Mouse (Mus musculus): ENCODE measurements at regions not wholly inside any gene's neighbourhood (a gene's known extent, or its start where the extent isn't known, plus 50 kb on each side); places are given as distances from the start of the nearest gene placed in this dataset.
A peak's percentile ranks its signal among the peaks of the same experiment; 100 is the strongest.

DNA sequence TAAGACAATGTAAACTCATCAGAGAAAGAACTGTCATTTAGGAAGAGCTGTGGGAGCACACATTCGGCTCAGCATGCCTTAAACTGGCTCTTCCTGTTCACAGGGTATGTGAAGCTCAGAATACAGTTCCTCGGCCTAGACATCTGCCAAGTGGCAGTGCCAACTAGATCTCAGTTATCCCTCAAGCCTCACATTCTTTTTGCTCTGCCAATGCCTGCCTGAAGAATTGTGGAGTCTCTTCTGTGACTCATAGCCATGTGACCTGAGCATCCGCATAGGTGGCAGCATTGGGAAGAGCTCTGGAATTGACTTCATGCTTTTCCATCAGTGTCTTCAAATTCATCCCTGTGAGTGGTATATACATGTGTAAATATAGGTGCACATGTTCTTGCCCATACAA lies 59.7 kb downstream of the Prlhr start:
- Histone ChIP-seq H3K4me2 (no peak overlapping the region), H3K9ac (no peak overlapping the region), H3K27ac (ENCODE audit: poor library complexity, severe bottlenecking) (no peak overlapping the region), H3K9me3 (replicated peaks) (no peaks in the 10 kb centered on the region), H3K4me1 (replicated peaks) (no peaks in the 10 kb centered on the region), H3K4me3 (no peak overlapping the region), H3K27me3 (replicated peaks) (no peaks in the 10 kb centered on the region), H3K36me3 (no peaks in the 10 kb centered on the region)
- 81% methylated on average over 3 of the region's 3 CpGs for WGBS
- ATAC-seq (ENCODE audit: insufficient number of reproducible peaks, low FRiP score) = no peak

DNA sequence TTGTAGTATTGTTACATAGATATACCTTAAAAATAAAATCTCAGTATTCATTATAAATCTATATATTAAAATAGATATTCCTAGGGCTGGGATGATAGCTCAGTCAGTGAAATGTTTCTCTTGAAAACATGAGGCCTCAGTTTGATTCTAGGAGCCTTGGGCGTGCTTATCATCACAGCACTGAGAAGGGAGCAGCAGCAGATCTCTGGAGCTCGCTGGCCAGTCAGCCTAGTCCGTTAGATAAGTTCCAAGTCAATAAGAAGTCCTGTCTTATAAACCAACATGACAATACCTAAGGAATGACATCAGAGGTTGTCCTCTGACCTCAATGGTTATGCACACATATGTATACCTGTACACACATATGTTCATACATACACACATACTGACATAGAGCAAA lies 68.7 kb downstream of the Prlhr start:
- Histone ChIP-seq H3K36me3 (no peaks in the 10 kb centered on the region), H3K9ac (no peak overlapping the region), H3K4me3 (no peak overlapping the region), H3K4me1 (replicated peaks) (no peaks in the 10 kb centered on the region), H3K27me3 (replicated peaks) (no peaks in the 10 kb centered on the region), H3K9me3 (replicated peaks) (no peaks in the 10 kb centered on the region), H3K4me2 (no peak overlapping the region), H3K27ac (ENCODE audit: poor library complexity, severe bottlenecking) (no peak overlapping the region)
- ATAC-seq (ENCODE audit: insufficient number of reproducible peaks, low FRiP score) = no peak
- WGBS = 50% methylated on average over 3 of the region's 3 CpGs

GRCm38 (mm10) chr19:60397666-60398065 lies 70.4 kb downstream of the Prlhr start:
- H3K4me3 ChIP-seq = no peak overlapping the region
- 70% methylated on average over 1 of the region's 1 CpGs for WGBS
- H3K36me3 ChIP-seq = no peaks in the 10 kb centered on the region
- no peak for ATAC-seq (ENCODE audit: insufficient number of reproducible peaks, low FRiP score)
- no peaks in the 10 kb centered on the region for H3K27me3 ChIP-seq (replicated peaks)
- no peak overlapping the region for H3K9ac ChIP-seq
- H3K4me2 ChIP-seq = no peak overlapping the region
- H3K27ac ChIP-seq (ENCODE audit: poor library complexity, severe bottlenecking) = no peak overlapping the region
- H3K4me1 ChIP-seq (replicated peaks) = no peaks in the 10 kb centered on the region
- no peaks in the 10 kb centered on the region for H3K9me3 ChIP-seq (replicated peaks)

- Histone ChIP-seq H3K9me3 (replicated peaks) (no peaks in the 10 kb centered on the region), H3K4me1 (replicated peaks) (no peaks in the 10 kb centered on the region), H3K27ac (ENCODE audit: poor library complexity, severe bottlenecking) (no peak overlapping the region), H3K27me3 (replicated peaks) (no peaks in the 10 kb centered on the region), H3K4me3 (no peak overlapping the region), H3K9ac (no peak overlapping the region), H3K36me3 (no peaks in the 10 kb centered on the region), H3K4me2 (no peak overlapping the region)
- ATAC-seq (ENCODE audit: insufficient number of reproducible peaks, low FRiP score) = no peak
- WGBS = 82% methylated on average over 5 of the region's 5 CpGs
Measured at GRCm38 (mm10) chr19:60396604-60397003, 71.5 kb downstream of the Prlhr start.

- ATAC-seq (ENCODE audit: insufficient number of reproducible peaks, low FRiP score) = peak; percentile 95
- H3K4me3 ChIP-seq = no peak overlapping the region
- no peaks in the 10 kb centered on the region for H3K36me3 ChIP-seq
- no peaks in the 10 kb centered on the region; the same call in 1 of the 2 replicates for H3K27me3 ChIP-seq (replicated peaks)
- no peak overlapping the region for H3K27ac ChIP-seq (ENCODE audit: poor library complexity, severe bottlenecking)
- 0 out of 2 replicates have a peak, but pooled peaks cover 2% of the 10 kb centered on the region for H3K4me1 ChIP-seq (replicated peaks)
- H3K4me2 ChIP-seq = no peak overlapping the region
- no peaks in the 10 kb centered on the region for H3K9me3 ChIP-seq (replicated peaks)
- no peak overlapping the region for H3K9ac ChIP-seq
- WGBS = 40% methylated on average over 3 of the region's 3 CpGs
Measured at GRCm38 (mm10) chr19:60386563-60387241, 81.4 kb downstream of the Prlhr start.

GRCm38 (mm10) chr19:60384721-60385120 lies 83.4 kb downstream of the Prlhr start:
- H3K4me1 ChIP-seq (replicated peaks) = 0 out of 2 replicates have a peak, but pooled peaks cover 2% of the 10 kb centered on the region
- 54% methylated on average over 5 of the region's 5 CpGs for WGBS
- H3K9me3 ChIP-seq (replicated peaks) = no peaks in the 10 kb centered on the region
- H3K4me2 ChIP-seq = no peak overlapping the region
- H3K4me3 ChIP-seq = no peak overlapping the region
- no peak for ATAC-seq (ENCODE audit: insufficient number of reproducible peaks, low FRiP score)
- no peaks in the 10 kb centered on the region; the same call in 1 of the 2 replicates for H3K27me3 ChIP-seq (replicated peaks)
- no peak overlapping the region for H3K9ac ChIP-seq
- H3K27ac ChIP-seq (ENCODE audit: poor library complexity, severe bottlenecking) = no peak overlapping the region
- H3K36me3 ChIP-seq = no peaks in the 10 kb centered on the region

GRCm38 (mm10) chr19:60382661-60383060 lies 85.4 kb downstream of the Prlhr start:
- ATAC-seq (ENCODE audit: insufficient number of reproducible peaks, low FRiP score) = no peak
- Histone ChIP-seq H3K27ac (ENCODE audit: poor library complexity, severe bottlenecking) (no peak overlapping the region), H3K27me3 (replicated peaks) (no peaks in the 10 kb centered on the region; the same call in 1 of the 2 replicates), H3K4me3 (no peak overlapping the region), H3K4me2 (no peak overlapping the region), H3K9me3 (replicated peaks) (no peaks in the 10 kb centered on the region), H3K36me3 (no peaks in the 10 kb centered on the region), H3K9ac (no peak overlapping the region), H3K4me1 (replicated peaks) (0 out of 2 replicates have a peak, but pooled peaks cover 2% of the 10 kb centered on the region)

GRCm38 (mm10) chr19:60379030-60379605 lies 89.0 kb downstream of the Prlhr start:
- Histone ChIP-seq H3K27me3 (replicated peaks) (no peaks in the 10 kb centered on the region; the same call in 1 of the 2 replicates), H3K9ac (no peak overlapping the region), H3K4me2 (no peak overlapping the region), H3K4me1 (replicated peaks) (0 out of 2 replicates have a peak, but pooled peaks cover 2% of the 10 kb centered on the region), H3K9me3 (replicated peaks) (no peaks in the 10 kb centered on the region), H3K36me3 (no peaks in the 10 kb centered on the region), H3K27ac (ENCODE audit: poor library complexity, severe bottlenecking) (no peak overlapping the region), H3K4me3 (no peak overlapping the region)
- ATAC-seq (ENCODE audit: insufficient number of reproducible peaks, low FRiP score) = no peak
- WGBS = 65% methylated on average over 2 of the region's 2 CpGs

DNA sequence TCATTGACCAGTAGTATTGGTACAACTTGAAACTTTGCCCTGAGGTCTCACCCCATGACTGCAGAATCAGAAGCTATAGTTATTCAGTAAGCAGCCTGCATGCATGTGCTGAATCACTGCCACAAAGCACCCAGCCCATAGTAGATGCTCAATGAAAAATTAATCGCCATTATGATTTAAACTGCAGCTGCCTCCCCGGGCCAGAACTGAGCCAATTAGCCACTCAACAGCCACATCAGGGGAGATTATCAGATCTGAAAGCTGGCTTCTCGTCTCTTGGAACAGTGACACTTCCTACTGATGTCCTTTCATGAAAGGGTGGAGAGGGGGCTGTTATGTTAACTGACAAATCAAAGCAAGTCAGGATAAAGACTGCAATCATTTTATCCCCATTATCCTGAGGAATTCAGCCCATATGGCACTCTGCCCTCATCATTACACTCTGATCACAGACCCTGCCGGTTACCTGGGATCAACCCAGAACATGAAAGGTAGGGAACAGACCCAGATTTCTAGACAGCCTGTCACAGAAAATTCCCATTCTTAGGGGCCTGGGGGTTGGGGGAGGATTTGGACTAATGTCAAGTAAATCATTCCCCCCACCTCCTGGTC lies 104.0 kb downstream of the Prlhr start:
- Histone ChIP-seq H3K36me3 (no peaks in the 10 kb centered on the region), H3K4me3 (no peak overlapping the region), H3K27ac (ENCODE audit: poor library complexity, severe bottlenecking) (no peak overlapping the region), H3K4me2 (no peak overlapping the region), H3K4me1 (replicated peaks) (no peaks in the 10 kb centered on the region), H3K9me3 (replicated peaks) (no peaks in the 10 kb centered on the region), H3K27me3 (replicated peaks) (no peaks in the 10 kb centered on the region), H3K9ac (no peak overlapping the region)
- no peak for ATAC-seq (ENCODE audit: insufficient number of reproducible peaks, low FRiP score)
- WGBS = 51% methylated on average over 4 of the region's 4 CpGs

DNA sequence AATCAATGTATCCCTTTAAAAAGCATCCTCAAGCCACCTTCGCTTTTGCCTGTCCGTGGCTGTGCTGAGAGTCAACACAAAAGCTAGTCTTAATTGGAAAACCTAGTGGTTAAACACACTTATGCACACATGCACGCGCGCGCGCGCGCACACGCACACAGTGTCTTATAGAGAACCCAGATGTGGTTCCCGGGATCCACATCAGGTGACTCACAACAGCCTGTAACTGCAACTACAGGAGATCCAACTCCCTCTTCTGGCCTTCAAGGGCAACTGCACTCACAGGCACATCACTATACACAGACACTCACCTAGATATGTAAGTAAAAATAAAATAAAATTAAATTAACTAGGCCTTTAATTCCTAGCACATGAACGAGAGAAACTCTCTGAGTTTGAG lies 118.4 kb upstream of the Fam204a start:
- H3K4me1 ChIP-seq (replicated peaks) = no peaks in the 10 kb centered on the region
- ATAC-seq (ENCODE audit: insufficient number of reproducible peaks, low FRiP score) = no peak
- 92% methylated on average over 12 of the region's 12 CpGs for WGBS

GRCm38 (mm10) chr19:60341485-60341884 lies 115.0 kb upstream of the Fam204a start:
- no peaks in the 10 kb centered on the region for H3K36me3 ChIP-seq
- no peak overlapping the region for H3K9ac ChIP-seq
- 8% methylated on average over 3 of the region's 3 CpGs for WGBS
- no peak overlapping the region for H3K4me3 ChIP-seq
- no peaks in the 10 kb centered on the region for H3K27me3 ChIP-seq (replicated peaks)
- no peak for ATAC-seq (ENCODE audit: insufficient number of reproducible peaks, low FRiP score)
- H3K9me3 ChIP-seq (replicated peaks) = no peaks in the 10 kb centered on the region
- no peak overlapping the region for H3K4me2 ChIP-seq
- no peak overlapping the region for H3K27ac ChIP-seq (ENCODE audit: poor library complexity, severe bottlenecking)
- H3K4me1 ChIP-seq (replicated peaks) = no peaks in the 10 kb centered on the region

More for the DNA sequence above, 118.4 kb upstream of the Fam204a start:
- Histone ChIP-seq H3K9ac (no peak overlapping the region), H3K27me3 (replicated peaks) (no peaks in the 10 kb centered on the region), H3K27ac (ENCODE audit: poor library complexity, severe bottlenecking) (no peak overlapping the region), H3K9me3 (replicated peaks) (no peaks in the 10 kb centered on the region), H3K36me3 (no peaks in the 10 kb centered on the region), H3K4me2 (no peak overlapping the region), H3K4me3 (no peak overlapping the region)
